Mouse (Mus musculus): ENCODE data around the gene Dnm3.

- no peak for TF ChIP-seq CTCF (IDR thresholded peaks at IDR 0.05; ENCODE audit: control insufficient read depth, insufficient read depth, low read length)
- TF ChIP-seq POLR2A (IDR thresholded peaks at IDR 0.05; ENCODE audit: borderline replicate concordance, control insufficient read depth, low read depth, low read length) = no peak
These were observed 172.6 kb downstream of the Dnm3 start for GRCm38 (mm10) chr1:162305247-162305646.
